Mouse (Mus musculus): ENCODE data around the gene Dst.

Gene Dst

GRCm38 (mm10) chr1:33932196-33932595 is 24.2 kb downstream of the Dst start:
- no peak for DNase-seq

- no peak for DNase-seq
Measured at GRCm38 (mm10) chr1:33932845-33933499, 24.9 kb downstream of the Dst start.

GRCm38 (mm10) chr1:33935946-33936345 is 27.9 kb downstream of the Dst start:
- DNase-seq = no peak

- DNase-seq = no peak
Measured at GRCm38 (mm10) chr1:33939828-33940227, 31.8 kb downstream of the Dst start.

- no peak for DNase-seq
Measured at GRCm38 (mm10) chr1:33940364-33940928, 32.4 kb downstream of the Dst start.

GRCm38 (mm10) chr1:33942638-33943037 is 34.6 kb downstream of the Dst start:
- no peak for DNase-seq

- no peak for DNase-seq
Measured at GRCm38 (mm10) chr1:33943943-33944342, 35.9 kb downstream of the Dst start.

GRCm38 (mm10) chr1:33944977-33945750 is 37.1 kb downstream of the Dst start:
- DNase-seq = peak; percentile 63

- DNase-seq = no peak
Measured at GRCm38 (mm10) chr1:33945756-33946155, 37.7 kb downstream of the Dst start.

- DNase-seq = peak; percentile 54
Measured at GRCm38 (mm10) chr1:33946601-33947395, 38.8 kb downstream of the Dst start.

- no peak for DNase-seq
Measured at GRCm38 (mm10) chr1:33947838-33948237, 39.8 kb downstream of the Dst start.

GRCm38 (mm10) chr1:33948511-33948910 is 40.5 kb downstream of the Dst start:
- DNase-seq = no peak

- DNase-seq = no peak
Measured at GRCm38 (mm10) chr1:33955626-33956025, 47.6 kb downstream of the Dst start.

GRCm38 (mm10) chr1:33960439-33960838 is 52.4 kb downstream of the Dst start:
- no peak for DNase-seq

GRCm38 (mm10) chr1:33964643-33965042 is 56.6 kb downstream of the Dst start:
- DNase-seq = peak; percentile 55

GRCm38 (mm10) chr1:33965824-33966223 is 57.8 kb downstream of the Dst start:
- no peak for DNase-seq

- no peak for DNase-seq
Measured at GRCm38 (mm10) chr1:33966328-33966727, 58.3 kb downstream of the Dst start.

- DNase-seq = no peak
Measured at GRCm38 (mm10) chr1:33967206-33967605, 59.2 kb downstream of the Dst start.

- DNase-seq = no peak
Measured at GRCm38 (mm10) chr1:33969910-33970309, 61.9 kb downstream of the Dst start.

GRCm38 (mm10) chr1:33974401-33974800 is 66.4 kb downstream of the Dst start:
- DNase-seq = no peak

- no peak for DNase-seq
Measured at GRCm38 (mm10) chr1:33975333-33975732, 67.3 kb downstream of the Dst start.

- DNase-seq = no peak
Measured at GRCm38 (mm10) chr1:33977832-33978231, 69.8 kb downstream of the Dst start.

- DNase-seq = no peak
Measured at GRCm38 (mm10) chr1:33980420-33980819, 72.4 kb downstream of the Dst start.

All from kidney, postnatal 10 days (tissue).